Mouse (Mus musculus): ENCODE measurements around the gene Coa4.
"Not testable (repeated sequence)": the region's sequence is repeated elsewhere in the genome, so short reads cannot be mapped to it uniquely, and the experiment has no call there.

The Coa4 gene

DNA sequence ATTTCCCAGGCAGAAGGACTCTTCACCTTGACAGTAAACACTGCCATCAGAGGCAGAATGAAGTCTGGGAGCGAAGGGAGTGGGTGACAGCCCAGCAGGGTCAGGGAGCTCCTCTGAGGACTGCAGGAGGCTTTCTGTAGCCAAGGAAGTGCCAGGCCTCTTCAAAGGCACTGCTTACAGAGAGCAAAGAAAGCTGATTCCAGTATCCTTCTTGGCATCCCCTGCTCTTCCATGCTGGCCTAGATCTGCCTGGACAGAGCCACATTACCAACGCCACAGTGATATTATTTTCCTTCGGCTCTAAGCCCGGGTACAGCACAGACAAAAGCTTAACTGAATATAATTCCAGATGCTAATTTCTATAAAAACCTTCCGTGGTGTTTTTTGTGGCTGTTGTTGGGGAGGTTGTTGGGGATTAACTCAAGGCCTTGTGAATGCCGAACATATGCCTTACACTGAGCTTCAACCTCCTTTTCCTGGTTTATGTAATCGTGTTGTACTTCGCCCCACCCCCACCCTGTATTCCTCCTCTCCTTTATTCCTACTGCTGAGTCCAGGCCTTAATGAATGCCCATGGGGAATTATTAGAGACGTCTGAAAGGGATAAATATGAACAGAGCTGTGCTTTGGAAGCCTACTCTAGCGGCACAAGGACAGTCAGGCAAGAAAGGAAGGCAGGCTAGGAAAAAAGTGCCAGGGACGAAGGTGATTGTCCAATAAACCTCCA is 25.2 kb downstream of the Coa4 start:
- DNase-seq (ENCODE audit: low spot score in 2 of 2), result no peak

- not testable (repeated sequence) for DNase-seq (ENCODE audit: low spot score in 2 of 2)
These were observed 30.4 kb downstream of the Coa4 start for GRCm38 (mm10) chr7:100567238-100567637.

DNA sequence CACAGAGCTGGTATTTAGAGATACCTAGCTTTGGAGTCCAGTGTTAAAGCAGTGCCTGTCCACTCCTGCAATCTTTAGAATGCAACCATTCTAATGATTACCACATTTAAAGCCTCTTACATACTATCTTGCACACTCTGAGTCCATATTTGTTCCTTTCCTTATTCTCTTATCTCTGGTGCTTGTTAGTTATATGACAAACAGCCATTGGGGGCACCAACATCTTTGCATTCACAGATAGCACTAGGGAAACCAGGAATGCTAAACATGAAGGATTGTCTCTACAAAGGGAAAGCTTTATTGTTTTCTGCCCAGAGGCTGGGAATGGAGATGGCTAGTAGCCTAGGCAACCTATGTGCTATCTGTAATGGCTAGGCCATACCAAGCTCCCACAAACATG is 33.0 kb downstream of the Coa4 start:
- no peak for DNase-seq (ENCODE audit: low spot score in 2 of 2)

- no peak for DNase-seq (ENCODE audit: low spot score in 2 of 2)
These were observed 34.3 kb downstream of the Coa4 start for GRCm38 (mm10) chr7:100570930-100571715.

GRCm38 (mm10) chr7:100572061-100572460 is 35.2 kb downstream of the Coa4 start:
- DNase-seq (ENCODE audit: low spot score in 2 of 2), result no peak

DNA sequence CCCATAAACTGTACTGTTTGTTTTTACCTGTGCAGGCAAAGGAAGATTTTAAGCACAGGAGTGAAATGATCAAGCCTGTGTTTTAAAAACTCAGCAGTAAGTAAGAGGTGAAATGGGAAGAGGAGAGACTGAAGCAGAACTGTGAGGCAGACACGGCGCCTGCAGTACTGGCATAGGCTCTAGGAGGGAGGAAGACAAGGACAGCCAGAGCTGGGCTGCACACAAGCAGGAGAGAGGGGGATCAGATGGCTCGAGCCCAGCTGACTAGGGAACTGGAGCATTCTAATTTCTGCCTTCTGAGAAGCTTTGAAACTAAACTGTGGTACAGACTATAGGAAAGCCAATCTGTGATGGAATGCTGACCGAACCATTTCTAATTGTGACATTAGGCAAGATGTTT is 35.8 kb downstream of the Coa4 start:
- no peak for DNase-seq (ENCODE audit: low spot score in 2 of 2)

GRCm38 (mm10) chr7:100578794-100579193 is 41.9 kb downstream of the Coa4 start:
- DNase-seq (ENCODE audit: low spot score in 2 of 2), result no peak

- no peak for DNase-seq (ENCODE audit: low spot score in 2 of 2)
These were observed 45.4 kb downstream of the Coa4 start for GRCm38 (mm10) chr7:100582235-100582634.

DNA sequence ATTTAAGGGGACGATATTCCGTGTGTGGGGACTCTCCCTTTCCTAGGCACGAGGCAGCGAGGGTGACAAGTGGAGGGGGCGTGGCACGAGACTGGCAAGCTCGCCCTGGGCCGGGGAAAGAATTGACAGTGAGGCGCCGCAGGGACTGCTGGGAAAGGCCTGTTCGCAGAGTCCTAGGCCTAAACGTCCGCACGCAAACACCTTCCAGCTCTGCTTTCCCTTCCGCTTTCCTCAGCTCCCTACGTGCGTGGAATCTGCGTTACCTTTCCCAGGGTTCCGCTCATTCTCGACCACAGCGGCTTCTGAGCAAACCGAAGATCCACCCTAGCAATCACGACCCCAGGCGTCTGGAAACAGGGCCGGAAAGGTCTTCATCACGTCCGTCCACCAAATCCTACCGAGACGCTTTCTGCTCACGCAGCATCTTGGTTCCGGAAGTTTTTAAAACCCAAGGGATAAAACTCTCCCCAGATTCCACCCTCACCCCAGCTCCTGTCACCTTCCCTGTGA is 45.9 kb downstream of the Coa4 start:
- peak; percentile 86 to 91 for DNase-seq (ENCODE audit: low spot score in 2 of 2)

GRCm38 (mm10) chr7:100589816-100590215 is 52.9 kb downstream of the Coa4 start:
- DNase-seq (ENCODE audit: low spot score in 2 of 2), result no peak

Measured in spleen, postnatal 4 days (tissue).